Mouse (Mus musculus): ENCODE measurements around the gene Mfsd14a.
"Not testable (repeated sequence)": the region's sequence is repeated elsewhere in the genome, so short reads cannot be mapped to it uniquely, and the experiment has no call there.

The Mfsd14a gene

GRCm38 (mm10) chr3:116662463-116662863, at the start of gene Mfsd14a:
Gene Mfsd14a, minus strand, starts transcription at chr3:116662677.
- DNase-seq (ENCODE audit: low spot score in 2 of 2) = peak; percentile 98

DNA sequence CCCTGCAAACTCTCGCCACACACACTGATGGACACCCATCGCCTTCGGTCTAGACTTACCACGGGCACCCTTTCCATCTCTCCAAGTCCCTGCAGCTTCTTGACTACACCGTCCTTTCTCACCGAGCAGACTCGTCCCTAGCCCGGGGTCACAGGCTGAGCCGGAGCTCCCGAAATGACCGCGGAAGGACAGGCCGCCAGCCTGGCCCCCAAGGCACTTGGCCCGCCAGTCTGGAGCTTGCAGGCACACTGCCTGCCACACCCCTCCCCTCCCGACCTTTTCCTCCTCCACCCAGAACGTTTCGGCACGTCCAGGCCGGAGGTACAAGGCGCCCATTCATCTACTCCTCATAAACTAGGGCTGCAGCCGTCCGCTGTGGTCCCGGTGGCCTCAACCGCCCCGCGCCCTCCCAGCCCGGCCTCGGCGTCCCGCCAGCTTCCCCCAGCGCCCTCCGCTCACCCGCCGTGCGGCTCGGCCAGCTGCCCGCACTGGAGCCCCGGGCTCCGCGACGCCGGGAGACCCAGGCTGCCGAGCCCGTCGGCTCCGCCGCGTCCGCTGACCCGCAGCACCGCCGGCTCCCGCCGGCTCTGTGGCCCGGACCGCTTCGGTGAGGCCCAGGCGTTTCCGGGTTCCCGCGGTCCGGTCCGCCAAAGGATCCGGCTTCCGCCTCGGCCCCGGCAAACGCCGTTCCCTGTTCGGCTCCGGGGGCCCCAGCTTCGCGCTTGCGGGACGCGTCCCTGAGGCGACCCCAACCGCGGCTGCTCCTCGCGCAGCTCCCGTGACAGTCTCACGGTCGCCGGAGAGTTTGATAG, 49.4 kb upstream of the Mfsd14a start:
- DNase-seq (ENCODE audit: low spot score in 2 of 2) = peak; percentile 74 to 81

DNA sequence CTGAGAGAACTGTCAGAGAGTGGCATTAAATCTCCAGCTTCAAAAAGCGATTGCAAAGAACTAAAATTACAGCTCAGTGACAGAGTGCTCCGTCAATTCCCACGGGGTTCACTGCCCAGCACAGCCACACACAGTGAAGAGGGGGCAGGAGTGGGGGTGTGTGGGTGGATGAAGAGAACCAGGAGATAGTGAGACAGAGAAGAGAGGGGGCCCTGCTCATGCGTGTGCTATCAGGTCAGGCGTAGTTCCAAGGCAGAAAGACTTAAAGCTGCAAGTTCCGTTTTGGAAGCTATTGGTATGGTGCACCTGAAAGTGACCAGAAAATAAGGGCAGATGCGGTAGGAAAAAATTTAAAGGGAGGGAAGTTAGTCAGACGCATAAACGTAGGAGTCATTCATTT, 48.5 kb upstream of the Mfsd14a start:
- DNase-seq (ENCODE audit: low spot score in 2 of 2) = no peak

GRCm38 (mm10) chr3:116705637-116706204, 43.2 kb upstream of the Mfsd14a start:
- DNase-seq (ENCODE audit: low spot score in 2 of 2) = no peak

GRCm38 (mm10) chr3:116703835-116704234, 41.4 kb upstream of the Mfsd14a start:
- DNase-seq (ENCODE audit: low spot score in 2 of 2) = no peak

- DNase-seq (ENCODE audit: low spot score in 2 of 2) = no peak
These were observed 40.3 kb upstream of the Mfsd14a start for GRCm38 (mm10) chr3:116702647-116703272.

DNA sequence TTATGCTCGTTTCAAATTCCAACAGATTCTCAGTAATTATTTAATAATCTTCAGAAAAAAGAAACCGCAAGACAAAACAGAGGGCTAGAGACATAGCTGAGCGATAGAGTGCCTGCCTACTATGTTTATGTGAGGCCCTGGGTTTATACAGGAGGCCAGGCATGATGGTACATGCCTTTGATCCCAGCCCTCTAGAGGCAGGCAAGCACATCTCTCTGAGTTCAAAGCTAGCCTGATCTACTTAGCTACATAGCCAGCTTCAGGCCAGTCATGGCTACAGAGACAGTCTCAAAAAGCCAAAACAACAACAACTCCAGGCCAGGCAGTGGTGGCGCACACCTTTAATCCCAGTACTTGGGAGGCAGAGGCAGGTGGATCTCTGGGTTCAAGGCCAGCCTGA, 39.1 kb upstream of the Mfsd14a start:
- no peak for DNase-seq (ENCODE audit: low spot score in 2 of 2)

DNA sequence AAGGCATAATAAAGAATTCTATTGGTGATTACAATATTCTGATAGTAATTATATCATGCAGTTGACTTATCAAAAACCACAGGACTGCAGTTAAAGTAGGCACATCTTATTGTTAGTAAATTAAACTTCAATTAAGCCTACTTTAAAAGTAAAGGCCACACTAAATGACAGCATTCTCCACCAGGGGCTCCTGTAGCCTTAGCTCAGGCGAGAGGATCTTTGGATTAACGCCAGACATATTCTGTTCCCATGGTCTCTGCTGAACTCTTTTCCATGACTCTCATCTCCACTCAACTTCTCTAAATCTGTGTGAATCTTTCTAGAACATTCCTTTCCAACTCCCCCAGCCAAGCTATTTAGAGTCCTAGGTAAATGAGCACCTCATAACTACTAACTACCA, 36.3 kb upstream of the Mfsd14a start:
- DNase-seq (ENCODE audit: low spot score in 2 of 2) = no peak

DNA sequence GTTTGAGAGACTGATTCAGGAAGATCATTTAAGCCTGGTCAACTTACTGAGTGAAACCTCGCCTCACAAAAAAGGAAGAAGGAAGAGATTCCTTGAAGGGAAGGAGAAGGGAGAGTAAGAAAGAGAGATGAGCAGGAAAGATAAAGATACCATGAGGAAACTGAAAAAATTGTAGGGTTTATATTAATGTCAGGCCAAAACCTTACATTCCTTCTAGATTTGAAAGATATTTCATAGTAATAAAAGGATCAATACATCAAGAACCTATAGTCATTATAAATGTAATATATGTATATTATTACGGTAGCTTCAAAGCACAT, 33.1 kb upstream of the Mfsd14a start:
- no peak for DNase-seq (ENCODE audit: low spot score in 2 of 2)

- DNase-seq (ENCODE audit: low spot score in 2 of 2) = no peak
These were observed 32.6 kb upstream of the Mfsd14a start for GRCm38 (mm10) chr3:116694955-116695665.

DNA sequence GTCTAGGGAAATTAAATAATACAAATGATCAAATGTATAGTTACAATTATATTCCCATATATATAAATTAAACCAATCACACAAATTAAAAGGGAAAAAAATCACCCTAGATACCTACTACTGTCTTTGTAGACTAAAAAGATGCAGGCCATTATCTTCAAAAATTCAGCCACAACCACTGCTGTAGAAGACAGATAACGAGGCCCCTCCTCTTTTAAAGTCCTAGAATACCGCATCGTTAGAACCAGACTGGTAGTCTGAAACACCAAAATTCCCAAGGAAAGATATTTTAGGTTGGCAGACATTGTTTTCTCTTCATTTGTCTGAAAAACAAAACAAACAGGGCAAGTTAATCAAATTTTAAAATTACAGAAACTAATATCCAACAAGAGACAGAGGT, 31.8 kb upstream of the Mfsd14a start:
- no peak for DNase-seq (ENCODE audit: low spot score in 2 of 2)

GRCm38 (mm10) chr3:116681160-116681559, 18.7 kb upstream of the Mfsd14a start, which contains the start of gene Gm43191:
Gene Gm43191, minus strand, starts transcription at chr3:116681260.
- no peak for DNase-seq (ENCODE audit: low spot score in 2 of 2)

GRCm38 (mm10) chr3:116664281-116664680, 1.8 kb upstream of the Mfsd14a start:
- DNase-seq (ENCODE audit: low spot score in 2 of 2) = not testable (repeated sequence)

- peak; percentile 35 to 49 for DNase-seq (ENCODE audit: low spot score in 2 of 2)
These were observed 535 bp downstream of the Mfsd14a start for GRCm38 (mm10) chr3:116661870-116662414.

- no peak for DNase-seq (ENCODE audit: low spot score in 2 of 2)
These were observed 1.1 kb downstream of the Mfsd14a start for GRCm38 (mm10) chr3:116661288-116661869.

DNA sequence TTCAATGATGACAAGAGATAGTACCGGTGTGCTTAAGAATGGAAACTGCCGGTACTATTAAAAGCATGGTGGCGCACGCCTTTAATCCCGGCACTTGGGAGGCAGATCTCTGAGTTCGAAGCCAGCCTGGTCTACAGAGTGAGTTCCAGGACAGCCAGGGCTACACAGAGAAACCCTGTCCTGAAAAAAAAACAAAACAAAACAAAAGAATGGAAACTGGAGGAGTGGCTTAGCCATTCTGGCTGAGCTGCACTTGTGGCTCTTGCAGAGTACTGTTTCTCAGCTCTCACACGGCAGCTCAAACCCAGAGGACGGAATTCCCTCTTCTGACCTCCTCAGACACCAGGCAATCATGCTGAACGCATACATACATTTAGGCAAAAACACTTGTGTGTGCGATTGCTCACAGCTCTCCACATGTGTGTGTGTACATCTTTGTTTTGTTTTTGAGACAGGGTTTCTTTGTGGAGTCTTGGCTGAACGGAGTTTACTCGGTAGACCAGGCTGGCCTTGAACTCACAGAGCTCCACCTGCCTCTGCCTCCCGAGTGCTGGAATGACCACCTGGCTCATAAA, 2.5 kb downstream of the Mfsd14a start:
- DNase-seq (ENCODE audit: low spot score in 2 of 2) = no peak

DNA sequence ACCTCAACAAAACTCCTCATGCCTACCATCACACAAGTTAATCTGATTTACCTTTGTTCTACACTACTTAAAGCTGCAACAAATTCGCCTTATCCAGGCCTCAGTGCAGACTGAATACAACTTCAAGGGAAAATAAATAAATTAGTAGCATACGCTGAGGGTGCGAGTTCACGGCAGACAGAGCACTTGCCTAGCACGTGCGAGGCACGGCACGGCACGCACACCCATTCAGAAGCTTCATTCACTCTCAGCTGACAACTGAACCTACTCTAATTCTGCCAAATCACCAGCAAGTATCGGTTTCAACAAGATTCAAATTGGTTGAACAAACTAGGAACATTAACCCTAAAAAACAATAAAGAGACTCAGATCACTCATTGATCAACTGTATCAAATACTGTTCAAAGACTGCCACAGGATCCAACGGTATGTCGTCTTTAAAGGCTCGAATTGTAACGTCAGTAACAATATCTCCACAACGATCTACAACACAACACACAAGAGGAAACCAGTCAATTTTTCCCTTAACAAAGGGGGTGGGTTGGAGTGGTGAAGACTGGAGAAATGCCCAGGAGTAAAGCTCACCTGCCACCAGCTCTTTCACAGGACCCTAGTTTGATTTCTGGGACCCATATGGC, 3.4 kb downstream of the Mfsd14a start:
- DNase-seq (ENCODE audit: low spot score in 2 of 2) = no peak

- DNase-seq (ENCODE audit: low spot score in 2 of 2) = no peak
These were observed 6.1 kb downstream of the Mfsd14a start for GRCm38 (mm10) chr3:116656184-116656965.

DNA sequence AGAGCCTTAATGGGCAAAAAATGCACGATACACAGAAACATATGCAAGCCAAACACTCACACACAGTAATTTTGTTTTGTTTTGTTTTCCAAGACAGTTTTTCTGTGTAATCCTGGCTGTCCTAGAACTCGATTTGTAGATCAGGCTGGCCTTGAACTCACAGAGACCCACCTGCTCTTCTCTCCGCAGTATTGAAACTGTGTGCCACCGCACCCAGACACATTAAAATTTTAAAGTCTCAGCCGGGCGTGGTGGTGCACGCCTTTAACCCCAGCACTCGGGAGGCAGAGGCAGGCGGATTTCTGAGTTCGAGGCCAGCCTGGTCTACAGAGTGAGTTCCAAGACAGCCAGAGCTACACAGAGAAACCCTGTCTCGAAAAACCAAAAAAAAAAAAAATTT, 8.4 kb downstream of the Mfsd14a start:
- DNase-seq (ENCODE audit: low spot score in 2 of 2) = not testable (repeated sequence)

Data from frontal cortex, postnatal 36 days (tissue).